Mouse (Mus musculus): Measurements from ENCODE around the gene Gcc2. TPM values are rescaled to one million over a fixed set of nuclear protein-coding genes. Genes with fewer than 3 reads are reported as not detected.
"Not testable (repeated sequence)": the region's sequence is repeated elsewhere in the genome, so short reads cannot be mapped to it uniquely, and the experiment has no call there.

Gcc2 gene
- polyA plus RNA-seq, 1 experiment, result 13.0 TPM

DNA sequence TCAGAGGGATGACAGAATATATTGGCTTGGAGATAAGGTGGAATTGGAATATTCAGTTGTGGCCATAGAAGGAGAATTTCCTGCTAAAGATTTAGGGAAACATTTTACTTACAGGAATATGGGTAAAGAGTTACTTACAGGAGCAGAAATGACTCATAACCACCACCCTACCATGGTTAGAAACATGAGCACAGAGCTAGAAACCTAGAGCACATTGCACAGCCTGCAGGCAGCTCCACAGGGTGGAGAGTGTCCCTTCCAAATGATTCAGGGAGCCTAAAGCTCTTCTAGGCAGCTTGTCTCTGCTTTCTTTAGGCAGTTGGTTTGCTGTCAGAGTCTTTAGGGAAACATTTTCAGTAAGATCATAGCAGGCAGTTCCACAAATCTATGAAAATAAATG is 76.4 kb downstream of the Gcc2 start:
- Histone ChIP-seq H3K36me3 (ENCODE audit: control insufficient read depth, insufficient read depth, low read length) (no peaks in the 10 kb centered on the region), H3K27ac (ENCODE audit: insufficient read depth, low read depth, low read length) (no peak overlapping the region), H3K4me3 (ENCODE audit: insufficient read depth, low read depth, low read length) (no peak overlapping the region), H3K27me3 (replicated peaks; ENCODE audit: control insufficient read depth, insufficient read depth, low read length) (no peaks in the 10 kb centered on the region), H3K4me1 (ENCODE audit: control insufficient read depth, insufficient read depth, low read length) (peaks cover 2% of the 10 kb centered on the region; the same call in 1 of the 2 replicates)
- DNase-seq, result no peak
- TF ChIP-seq CTCF (conservative IDR thresholded peaks at IDR 0.05; ENCODE audit: insufficient read depth, insufficient read length, low read depth, low read length) (no peak), POLR2A (IDR thresholded peaks at IDR 0.05; ENCODE audit: low read depth, low read length) (no peak)

DNA sequence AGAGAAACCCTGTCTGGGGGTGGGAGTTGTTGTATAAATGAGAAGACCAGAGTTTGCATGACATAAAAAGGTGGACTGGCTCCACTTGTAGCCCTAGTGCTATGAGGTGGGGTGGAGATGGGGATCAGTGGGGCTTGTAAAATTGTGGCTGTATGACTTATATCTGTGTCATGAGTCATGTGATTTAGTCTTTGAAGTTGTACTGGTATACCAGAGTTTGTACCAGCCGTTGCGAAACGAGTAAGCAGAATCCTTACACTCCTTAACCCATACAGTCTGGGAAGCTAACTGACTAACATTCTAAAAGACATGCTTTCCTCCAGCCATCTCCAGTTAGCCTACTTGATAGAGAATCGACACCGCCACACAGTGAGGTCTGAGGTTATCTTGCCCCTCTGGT is 78.1 kb downstream of the Gcc2 start:
- Histone ChIP-seq H3K27me3 (replicated peaks; ENCODE audit: control insufficient read depth, insufficient read depth, low read length) (no peaks in the 10 kb centered on the region), H3K36me3 (ENCODE audit: control insufficient read depth, insufficient read depth, low read length) (no peaks in the 10 kb centered on the region), H3K4me3 (ENCODE audit: insufficient read depth, low read depth, low read length) (no peak overlapping the region), H3K27ac (ENCODE audit: insufficient read depth, low read depth, low read length) (no peak overlapping the region), H3K4me1 (ENCODE audit: control insufficient read depth, insufficient read depth, low read length) (peaks cover 2% of the 10 kb centered on the region; the same call in 1 of the 2 replicates)
- WGBS, result 80% methylated on average over 5 of the region's 5 CpGs
- DNase-seq, result no peak
- no peak for TF ChIP-seq CTCF (conservative IDR thresholded peaks at IDR 0.05; ENCODE audit: insufficient read depth, insufficient read length, low read depth, low read length)
- no peak for TF ChIP-seq POLR2A (IDR thresholded peaks at IDR 0.05; ENCODE audit: low read depth, low read length)

DNA sequence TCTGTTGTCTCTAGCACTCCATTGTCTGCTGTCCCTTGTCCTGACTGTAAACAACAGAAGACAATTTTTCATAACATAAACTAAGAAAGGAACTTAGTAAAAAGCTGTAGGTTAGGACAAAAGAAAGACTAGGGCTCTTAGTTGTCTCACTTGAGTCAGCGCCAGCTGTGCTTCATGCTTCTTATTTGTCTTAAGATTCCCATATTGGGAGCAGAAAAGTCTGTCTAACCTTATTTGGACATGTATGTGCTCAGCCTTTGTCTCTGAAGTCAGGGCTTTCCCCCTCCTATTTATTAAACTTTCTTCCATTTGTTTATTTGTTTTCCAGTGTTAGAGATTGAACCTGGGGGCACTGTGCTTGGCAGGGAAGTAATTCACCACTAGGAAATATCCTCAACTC is 80.9 kb downstream of the Gcc2 start:
- Histone ChIP-seq H3K36me3 (ENCODE audit: control insufficient read depth, insufficient read depth, low read length) (no peaks in the 10 kb centered on the region), H3K4me1 (ENCODE audit: control insufficient read depth, insufficient read depth, low read length) (peaks cover 6% of the 10 kb centered on the region; the same call in 1 of the 2 replicates), H3K27ac (ENCODE audit: insufficient read depth, low read depth, low read length) (no peak overlapping the region), H3K27me3 (replicated peaks; ENCODE audit: control insufficient read depth, insufficient read depth, low read length) (no peaks in the 10 kb centered on the region), H3K4me3 (ENCODE audit: insufficient read depth, low read depth, low read length) (no peak overlapping the region)
- 84% methylated on average over 1 of the region's 1 CpGs for WGBS
- TF ChIP-seq CTCF (conservative IDR thresholded peaks at IDR 0.05; ENCODE audit: insufficient read depth, insufficient read length, low read depth, low read length), result no peak
- no peak for TF ChIP-seq POLR2A (IDR thresholded peaks at IDR 0.05; ENCODE audit: low read depth, low read length)
- DNase-seq, result no peak

DNA sequence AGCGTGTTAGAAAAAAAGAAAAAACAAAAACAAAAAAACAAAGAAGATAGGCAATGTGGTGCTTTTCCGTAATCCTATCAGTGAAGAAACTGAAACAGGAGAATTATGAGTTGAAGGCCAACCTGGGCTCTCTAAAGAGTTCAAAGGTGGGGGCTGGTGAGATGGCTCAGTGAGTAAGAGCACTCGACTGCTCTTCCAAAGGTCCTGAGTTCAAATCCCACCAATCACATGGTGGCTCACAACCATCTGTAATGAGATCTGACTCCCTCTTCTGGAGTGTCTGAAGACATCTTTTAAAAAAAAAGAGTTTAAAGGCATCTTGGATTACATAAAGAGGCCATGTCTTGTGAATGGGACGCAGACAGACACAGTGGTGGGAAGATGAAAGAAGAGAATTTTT is 81.8 kb downstream of the Gcc2 start:
- not testable (repeated sequence) for H3K36me3 ChIP-seq (ENCODE audit: control insufficient read depth, insufficient read depth, low read length); H3K4me1 ChIP-seq (ENCODE audit: control insufficient read depth, insufficient read depth, low read length); H3K27me3 ChIP-seq (replicated peaks; ENCODE audit: control insufficient read depth, insufficient read depth, low read length); H3K4me3 ChIP-seq (ENCODE audit: insufficient read depth, low read depth, low read length); H3K27ac ChIP-seq (ENCODE audit: insufficient read depth, low read depth, low read length)
- WGBS, result 75% methylated on average over 4 of the region's 4 CpGs
- DNase-seq, result peak; percentile 54

DNA sequence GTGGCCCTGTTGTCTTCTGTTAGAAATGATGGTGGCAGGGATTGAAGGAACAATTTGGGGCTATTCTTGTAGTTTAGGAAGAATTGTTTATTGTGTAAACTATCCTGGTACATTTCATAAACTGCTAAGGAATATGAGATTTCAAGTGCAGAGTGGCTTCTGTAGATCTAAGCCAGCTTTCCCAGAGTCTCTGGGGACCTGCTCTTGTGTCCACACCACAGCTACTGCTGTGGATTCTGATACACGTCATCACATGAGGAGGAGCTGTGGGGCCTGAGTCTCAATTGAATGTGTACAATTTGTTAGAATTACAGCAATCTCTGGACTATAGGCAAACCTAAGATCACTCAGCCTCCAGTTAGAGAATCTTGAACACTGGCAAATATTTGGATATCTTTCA is 83.3 kb downstream of the Gcc2 start:
- TF ChIP-seq POLR2A (IDR thresholded peaks at IDR 0.05; ENCODE audit: low read depth, low read length) (no peak), CTCF (conservative IDR thresholded peaks at IDR 0.05; ENCODE audit: insufficient read depth, insufficient read length, low read depth, low read length) (no peak)
- Histone ChIP-seq H3K27ac (ENCODE audit: insufficient read depth, low read depth, low read length) (0 out of 2 replicates have a peak overlapping the region, but pooled peaks have one; percentile 20), H3K4me3 (ENCODE audit: insufficient read depth, low read depth, low read length) (no peak overlapping the region), H3K4me1 (ENCODE audit: control insufficient read depth, insufficient read depth, low read length) (peaks cover 8% of the 10 kb centered on the region; the same call in 1 of the 2 replicates), H3K27me3 (replicated peaks; ENCODE audit: control insufficient read depth, insufficient read depth, low read length) (no peaks in the 10 kb centered on the region), H3K36me3 (ENCODE audit: control insufficient read depth, insufficient read depth, low read length) (no peaks in the 10 kb centered on the region)
- DNase-seq, result no peak
- WGBS, result 50% methylated on average over 1 of the region's 1 CpGs

DNA sequence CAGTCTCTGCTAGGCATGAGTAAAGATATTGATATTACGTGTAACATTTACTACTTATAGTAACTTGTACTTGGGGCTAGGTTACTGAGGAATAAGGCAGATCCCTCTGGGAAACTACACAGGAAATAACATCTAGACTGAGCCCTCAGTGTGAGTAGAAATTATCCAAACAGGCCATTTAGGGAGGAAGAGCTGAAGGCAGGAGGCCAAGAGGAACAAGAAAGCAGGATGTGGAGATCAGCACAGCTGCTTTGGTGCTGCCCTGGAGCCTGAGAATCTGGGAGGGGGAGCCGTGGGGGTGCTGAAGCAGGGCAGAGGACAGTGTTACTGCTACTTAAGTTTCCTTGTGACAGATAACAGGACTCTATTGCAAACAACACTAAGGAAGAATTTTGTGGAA is 86.4 kb downstream of the Gcc2 start:
- peak; percentile 74 for DNase-seq

DNA sequence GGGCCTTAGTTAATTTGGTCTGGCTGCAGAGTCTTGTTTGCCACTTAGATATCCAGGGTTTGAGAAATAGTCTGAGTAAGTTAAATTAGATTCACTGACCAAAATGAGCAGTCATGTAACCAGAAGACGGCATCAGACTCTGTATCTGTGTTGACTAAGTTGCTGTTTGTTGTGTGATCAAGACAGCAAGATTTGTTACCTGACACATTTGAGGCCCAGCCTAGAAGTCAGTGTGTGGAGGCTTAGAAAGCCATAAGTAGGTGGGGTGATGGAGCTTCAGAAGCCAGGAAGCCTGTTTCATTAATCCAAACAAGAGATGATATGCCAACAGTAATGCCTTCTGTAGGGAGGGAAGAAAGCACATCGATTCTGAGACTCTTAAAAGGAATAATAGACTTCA is 86.9 kb downstream of the Gcc2 start:
- Histone ChIP-seq H3K27me3 (replicated peaks; ENCODE audit: control insufficient read depth, insufficient read depth, low read length) (no peaks in the 10 kb centered on the region), H3K27ac (ENCODE audit: insufficient read depth, low read depth, low read length) (peak overlapping the region; percentile 82), H3K4me3 (ENCODE audit: insufficient read depth, low read depth, low read length) (no peak overlapping the region), H3K36me3 (ENCODE audit: control insufficient read depth, insufficient read depth, low read length) (no peaks in the 10 kb centered on the region), H3K4me1 (ENCODE audit: control insufficient read depth, insufficient read depth, low read length) (peaks cover 5% of the 10 kb centered on the region; the same call in 1 of the 2 replicates)
- DNase-seq, result no peak
- TF ChIP-seq CTCF (conservative IDR thresholded peaks at IDR 0.05; ENCODE audit: insufficient read depth, insufficient read length, low read depth, low read length) (no peak), POLR2A (IDR thresholded peaks at IDR 0.05; ENCODE audit: low read depth, low read length) (no peak)
- WGBS, result 68% methylated on average over 2 of the region's 2 CpGs

More for the DNA sequence above, 86.4 kb downstream of the Gcc2 start:
- WGBS, result 38% methylated on average over 2 of the region's 2 CpGs
- no peaks in the 10 kb centered on the region for H3K27me3 ChIP-seq (replicated peaks; ENCODE audit: control insufficient read depth, insufficient read depth, low read length)
- H3K4me1 ChIP-seq (ENCODE audit: control insufficient read depth, insufficient read depth, low read length), result peaks cover 5% of the 10 kb centered on the region; the same call in 1 of the 2 replicates
- no peaks in the 10 kb centered on the region for H3K36me3 ChIP-seq (ENCODE audit: control insufficient read depth, insufficient read depth, low read length)
- no peak for TF ChIP-seq POLR2A (IDR thresholded peaks at IDR 0.05; ENCODE audit: low read depth, low read length)
- TF ChIP-seq CTCF (conservative IDR thresholded peaks at IDR 0.05; ENCODE audit: insufficient read depth, insufficient read length, low read depth, low read length), result no peak
- H3K4me3 ChIP-seq (ENCODE audit: insufficient read depth, low read depth, low read length), result no peak overlapping the region
- peak overlapping the region; percentile 82; the same call in 1 of the 2 replicates for H3K27ac ChIP-seq (ENCODE audit: insufficient read depth, low read depth, low read length)

DNA sequence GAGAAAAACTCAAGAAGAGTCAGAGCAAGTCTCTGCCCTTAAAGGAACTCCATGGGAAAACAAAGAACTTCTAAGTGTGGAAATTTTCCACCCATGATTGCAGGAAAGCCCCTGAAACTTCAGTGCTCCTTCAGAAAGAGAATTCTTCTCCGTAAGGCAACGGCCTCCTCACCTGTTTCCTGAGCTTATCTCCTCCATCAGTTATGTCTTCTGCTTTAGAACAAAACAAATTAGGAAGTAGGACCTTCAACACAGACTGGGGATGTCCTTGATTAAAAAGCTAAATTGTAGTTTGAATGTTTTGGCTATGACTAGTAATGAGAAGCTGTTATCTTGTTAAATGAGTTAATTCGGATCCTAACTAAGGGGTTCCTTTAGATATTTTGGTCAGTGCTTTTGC is 88.3 kb downstream of the Gcc2 start:
- DNase-seq, result no peak
- no peaks in the 10 kb centered on the region for H3K36me3 ChIP-seq (ENCODE audit: control insufficient read depth, insufficient read depth, low read length)
- 70% methylated on average over 3 of the region's 3 CpGs for WGBS
- TF ChIP-seq POLR2A (IDR thresholded peaks at IDR 0.05; ENCODE audit: low read depth, low read length) (no peak), CTCF (conservative IDR thresholded peaks at IDR 0.05; ENCODE audit: insufficient read depth, insufficient read length, low read depth, low read length) (no peak)
- H3K4me3 ChIP-seq (ENCODE audit: insufficient read depth, low read depth, low read length), result no peak overlapping the region
- H3K4me1 ChIP-seq (ENCODE audit: control insufficient read depth, insufficient read depth, low read length), result peaks cover 5% of the 10 kb centered on the region; the same call in 1 of the 2 replicates
- 0 out of 2 replicates have a peak overlapping the region, but pooled peaks have one; percentile 59 for H3K27ac ChIP-seq (ENCODE audit: insufficient read depth, low read depth, low read length)
- H3K27me3 ChIP-seq (replicated peaks; ENCODE audit: control insufficient read depth, insufficient read depth, low read length), result no peaks in the 10 kb centered on the region

Data from kidney, adult 2 months (tissue).